In genomic region chr8:121851716-121852115, GRCm38 (mm10) we compare ENCODE assay signal across 8 mouse cellular contexts. TPM values are rescaled to one million over a fixed set of nuclear protein-coding genes. Genes with fewer than 3 reads are reported as not detected.
A peak's percentile ranks its signal among the peaks of the same experiment; 100 is the strongest.
DNase-seq lines count a peak whose midpoint lies in the region; ATAC-seq and TF ChIP-seq lines count a peak whose summit lies in the region.

No protein-coding gene starts in this region.

- TF ChIP-seq POLR2A in testis, adult 2 months (IDR thresholded peaks at IDR 0.05; ENCODE audit: control insufficient read depth, low read depth, low read length) = no peak; the same call in 1 of the 2 replicates

- no peak overlapping the region for H3K9ac ChIP-seq in forebrain, embryonic 16.5 days (replicated peaks; ENCODE audit: low read depth, low read length)

- H3K79me2 ChIP-seq in macrophage (ENCODE audit: inconsistent target) = no peaks in the 10 kb centered on the region

- H3K4me3 ChIP-seq in forebrain, embryonic 10.5 days = no peak overlapping the region
- H3K4me3 ChIP-seq in forebrain, embryonic 16.5 days (replicated peaks; ENCODE audit: low read length) = no peak overlapping the region
- peak overlapping the region; percentile 85 for H3K4me3 ChIP-seq in testis, adult 2 months (ENCODE audit: control insufficient read depth, low read depth, low read length)
- H3K4me3 ChIP-seq in macrophage (ENCODE audit: inconsistent target) = no peak overlapping the region

- no peak for DNase-seq in forebrain, embryonic 10.5 days (ENCODE audit: extremely low spot score, low spot score)
- no peak for DNase-seq in testis, postnatal 14 days (ENCODE audit: low spot score)
- DNase-seq in testis, postnatal 10 days (ENCODE audit: low spot score) = peak; percentile 43
- no peak for DNase-seq in left cerebral cortex, adult 8-10 months (ENCODE audit: low spot score in 2 of 2)

- H3K4me2 ChIP-seq in forebrain, embryonic 16.5 days (ENCODE audit: low read length) = no peak overlapping the region

- H3K4me1 ChIP-seq in forebrain, embryonic 10.5 days = peaks cover 30% of the 10 kb centered on the region
- peaks cover 9% of the 10 kb centered on the region for H3K4me1 ChIP-seq in forebrain, embryonic 16.5 days (replicated peaks; ENCODE audit: control insufficient read depth, insufficient read depth, low read length)
- peaks cover 16% of the 10 kb centered on the region for H3K4me1 ChIP-seq in testis, adult 2 months (ENCODE audit: control insufficient read depth, insufficient read depth, low read length)

- no peak for TF ChIP-seq CTCF in testis, adult 2 months (IDR thresholded peaks at IDR 0.05; ENCODE audit: control insufficient read depth, insufficient read depth, insufficient replicate concordance, low read depth, low read length)

- 59% methylated on average over 7 of the region's 7 CpGs for WGBS in forebrain, embryonic 10.5 days
- WGBS in forebrain, embryonic 16.5 days = 51% methylated on average over 7 of the region's 7 CpGs
- 93% methylated on average over 7 of the region's 7 CpGs for WGBS in macrophage (ENCODE audit: missing documents)

- H3K9me3 ChIP-seq in forebrain, embryonic 10.5 days = no peaks in the 10 kb centered on the region
- no peaks in the 10 kb centered on the region for H3K9me3 ChIP-seq in forebrain, embryonic 16.5 days (ENCODE audit: control insufficient read depth, low read length)

- no peak for ATAC-seq in forebrain, embryonic 16.5 days
- no peak for ATAC-seq in cerebellum, adult (ENCODE audit: insufficient number of reproducible peaks, low FRiP score, low TSS enrichment)

- H3K27me3 ChIP-seq in forebrain, embryonic 10.5 days (ENCODE audit: poor library complexity, severe bottlenecking) = peaks cover 5% of the 10 kb centered on the region; the same call in 1 of the 2 replicates
- no peaks in the 10 kb centered on the region for H3K27me3 ChIP-seq in forebrain, embryonic 16.5 days (replicated peaks; ENCODE audit: control insufficient read depth, insufficient read depth, low read length)
- H3K27me3 ChIP-seq in testis, adult 2 months (ENCODE audit: control insufficient read depth, insufficient read depth, low read length) = no peaks in the 10 kb centered on the region

- H3K27ac ChIP-seq in forebrain, embryonic 10.5 days = peak overlapping the region; percentile 88
- H3K27ac ChIP-seq in forebrain, embryonic 16.5 days (ENCODE audit: low read length) = no peak overlapping the region
- H3K27ac ChIP-seq in testis, adult 2 months (ENCODE audit: control insufficient read depth, insufficient read depth, low read depth, low read length) = peak overlapping the region; percentile 62
- H3K27ac ChIP-seq in macrophage = peak overlapping the region; percentile 59

- no peaks in the 10 kb centered on the region for H3K36me3 ChIP-seq in forebrain, embryonic 10.5 days (replicated peaks)
- no peaks in the 10 kb centered on the region for H3K36me3 ChIP-seq in forebrain, embryonic 16.5 days (ENCODE audit: control insufficient read depth, insufficient read depth)
- no peaks in the 10 kb centered on the region for H3K36me3 ChIP-seq in testis, adult 2 months (ENCODE audit: control insufficient read depth, insufficient read depth, low read length)
- no peaks in the 10 kb centered on the region for H3K36me3 ChIP-seq in macrophage (ENCODE audit: inconsistent target)

RNA-seq across cellular contexts. Expression of gene Klhdc4, which starts 22.3 kb away (rescaled TPM):
- polyA plus RNA-seq in forebrain, embryonic 10.5 days (2016; fragmentation: Nextera tagmentation; extraction: Ambion mirVana) = 74.4 and 76.8 TPM in 2 replicates
- polyA plus RNA-seq in forebrain, embryonic 16.5 days (2015; fragmentation: Nextera tagmentation; extraction: Ambion mirVana) = 45.8 and 51.5 TPM in 2 replicates
- 12.5 and 13.6 TPM in 2 replicates for polyA plus RNA-seq in testis, adult 2 months (2012; rRNA removed)
- total RNA-seq in macrophage (2018; cell fraction: chromatin; rRNA removed) = 100 to 1,000 TPM in 5 of 26 experiments, 10 to 100 TPM in 21; 47.6 to 117 (median 79.4) TPM
- total RNA-seq in macrophage (2018; cell fraction: cytosol; rRNA removed) = 10 to 100 TPM; 13.0 to 21.1 (median 16.5) TPM
- 10 to 100 TPM; 21.1 to 54.6 (median 37.3) TPM for total RNA-seq in macrophage (2018; cell fraction: nucleus; rRNA removed)
- 18.7 to 27.6 TPM (median 19.1 TPM) in 3 replicates for polyA plus RNA-seq in macrophage (2018)
- total RNA-seq in left cerebral cortex, adult 8-10 months (2022) = 10 to 100 TPM; 28.9 to 35.0 (median 32.2) TPM

RNA-seq across cellular contexts. Expression of gene Slc7a5, which starts 55.8 kb away (rescaled TPM):
- polyA plus RNA-seq in forebrain, embryonic 10.5 days (2016; fragmentation: Nextera tagmentation; extraction: Ambion mirVana) = 27.4 and 30.5 TPM in 2 replicates
- polyA plus RNA-seq in forebrain, embryonic 16.5 days (2015; fragmentation: Nextera tagmentation; extraction: Ambion mirVana) = 44.1 and 47.5 TPM in 2 replicates
- 84.9 and 104 TPM in 2 replicates for polyA plus RNA-seq in testis, adult 2 months (2012; rRNA removed)
- total RNA-seq in macrophage (2018; cell fraction: chromatin; rRNA removed) = 10 to 100 TPM in 1 of 26 experiments, 1 to 10 TPM in 16, under 1 TPM in 9; 0.33 to 13.6 (median 1.9) TPM
- 10 to 100 TPM in 7 of 26 experiments, 1 to 10 TPM in 19; 1.6 to 16.3 (median 5.1) TPM for total RNA-seq in macrophage (2018; cell fraction: cytosol; rRNA removed)
- 10 to 100 TPM in 10 of 26 experiments, 1 to 10 TPM in 16; 1.1 to 18.7 (median 9.2) TPM for total RNA-seq in macrophage (2018; cell fraction: nucleus; rRNA removed)
- polyA plus RNA-seq in macrophage (2018) = 0.98 to 9.9 TPM (median 1.2 TPM) in 3 replicates
- total RNA-seq in left cerebral cortex, adult 8-10 months (2022) = 10 to 100 TPM; 57.0 to 73.5 (median 61.5) TPM
